9 mouse cellular contexts compared by ENCODE assay signal in genomic region chr2:22634766-22635165, GRCm38 (mm10). TPM values are rescaled to one million over a fixed set of nuclear protein-coding genes. Genes with fewer than 3 reads are reported as not detected.
DNase-seq lines count a peak whose midpoint lies in the region; ATAC-seq and TF ChIP-seq lines count a peak whose summit lies in the region.
"Had no signal": no experiment of that assay in that cellular context is flagged by ENCODE, and none has a peak within 500 bp of the region (broad histone marks: within the 10 kb centered on the region; RNA-seq: fewer than 3 reads in every experiment).

No protein-coding gene starts in this region.

- no peak overlapping the region for H3K4me3 ChIP-seq in left cerebral cortex, adult 2 months
- H3K4me3 ChIP-seq: heart, embryonic 15.5 days had no signal

- intact Hi-C loops in left cerebral cortex, adult 2 months (cut with DNase I), result loop anchor here (5.0 kb wide), 1 partner anchor 88 kb away; no protein-coding TSS in a partner anchor

- no peak for TF ChIP-seq POLR2A in brain, embryonic 14.5 days (IDR thresholded peaks at IDR 0.05; ENCODE audit: borderline replicate concordance, extremely low read depth, insufficient read depth, insufficient read length, poor library complexity, severe bottlenecking)

- peak; percentile 44 for TF ChIP-seq CTCF in left cerebral cortex, adult 2 months (IDR thresholded peaks at IDR 0.05)
- TF ChIP-seq CTCF in brain, embryonic 14.5 days (IDR thresholded peaks at IDR 0.05; ENCODE audit: borderline replicate concordance, extremely low read depth, insufficient read depth, insufficient read length), result peak; percentile 56; the same call in 1 of the 2 replicates

- DNase-seq in adrenal gland, postnatal 10 days, result peak; percentile 45
- no peak for DNase-seq in adrenal gland, adult 2 months
- no peak for DNase-seq in left cerebral cortex, adult 2 months (ENCODE audit: extremely low spot score in 1 of 2, low spot score in 2 of 2)
- DNase-seq in left cerebral cortex, adult 8-10 months (ENCODE audit: low spot score in 2 of 2), result no peak
- peak; percentile 54 for DNase-seq in brain, embryonic 14.5 days (ENCODE audit: low read depth)
- DNase-seq in layer of hippocampus, adult 9-10 months (ENCODE audit: low spot score), result no peak
- DNase-seq in frontal cortex, postnatal 10 days (ENCODE audit: low spot score in 2 of 2), result no peak

- peak; percentile 86 for ATAC-seq in megakaryocyte progenitor cell, adult 5-6 weeks (replicated peaks; ENCODE audit: poor library complexity)

- no peak overlapping the region for H3K27ac ChIP-seq in left cerebral cortex, adult 2 months
- H3K27ac ChIP-seq: heart, embryonic 15.5 days had no signal

RNA-seq across cellular contexts. Expression of gene Gad2, which starts 12.8 kb away (rescaled TPM):
- total RNA-seq in adrenal gland, postnatal 10 days (2021), result under 1 TPM in 1 of 2 experiments, not detected in 1; 0.06 TPM
- total RNA-seq in adrenal gland, adult 2 months (2021), result not detected
- not detected in 2 replicates for polyA plus RNA-seq in adrenal gland, adult 2 months (2012; rRNA removed)
- total RNA-seq in left cerebral cortex, adult 2 months (2021), result 100 to 1,000 TPM; 104 to 120 TPM
- 100 to 1,000 TPM; 132 to 159 (median 145) TPM for total RNA-seq in left cerebral cortex, adult 8-10 months (2022)
- polyA plus RNA-seq in brain, embryonic 14.5 days (2012; rRNA removed), result 40.0 and 49.5 TPM in 2 replicates
- not detected in 2 replicates for total RNA-seq in megakaryocyte progenitor cell, adult 5-6 weeks (2015)
- not detected in 2 replicates for total RNA-seq in megakaryocyte progenitor cell, adult 5-6 weeks (2017)

Comparison
In these comparisons a context has a peak if more than half of its experiments do, and no peak if none do; other contexts are left out.
1. DNase-seq: peak in adrenal gland, postnatal 10 days (single experiment) and brain, embryonic 14.5 days (single experiment); none in adrenal gland, adult 2 months (single experiment), left cerebral cortex, adult 2 months (0 of 2), left cerebral cortex, adult 8-10 months (0 of 2), layer of hippocampus, adult 9-10 months (single experiment) and frontal cortex, postnatal 10 days (0 of 2).
2. RNA of gene Gad2, which starts 12.8 kb away (total RNA-seq): 132 to 159 TPM in left cerebral cortex, adult 8-10 months and 104 to 120 TPM in left cerebral cortex, adult 2 months; 0.06 TPM in adrenal gland, postnatal 10 days, not detected in adrenal gland, adult 2 months and not detected in megakaryocyte progenitor cell, adult 5-6 weeks; every median in the first group is over 10 times any median in the second.